Mouse (Mus musculus): ENCODE results near the gene Gm13084.
"Not testable (repeated sequence)": the region's sequence is repeated elsewhere in the genome, so short reads cannot be mapped to it uniquely, and the experiment has no call there.

Gene Gm13084

DNA sequence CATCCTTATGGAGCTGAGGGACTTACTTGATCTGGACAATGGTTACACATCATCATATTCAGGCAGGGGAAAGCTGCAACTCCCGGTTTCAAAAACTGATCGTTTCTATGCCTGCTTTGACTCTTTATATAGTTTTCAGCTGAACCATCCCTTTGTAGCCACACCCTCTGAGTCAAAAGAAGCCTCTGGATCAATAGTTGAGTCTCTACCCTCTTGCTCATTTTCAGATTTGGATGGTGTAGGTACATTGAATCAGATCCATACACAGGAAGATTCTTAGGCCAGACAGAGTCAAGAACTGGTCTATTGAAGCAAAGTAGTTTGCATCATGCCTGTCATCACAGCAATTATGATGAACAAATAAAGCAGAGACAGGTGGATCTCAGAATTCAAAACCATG, at the start of gene Gm13084:
Gene Gm13084 (minus strand): TSS at position 101 of the 400 bp plus-strand sequence.
- DNase-seq (ENCODE audit: low read depth, low spot score): no peak

DNA sequence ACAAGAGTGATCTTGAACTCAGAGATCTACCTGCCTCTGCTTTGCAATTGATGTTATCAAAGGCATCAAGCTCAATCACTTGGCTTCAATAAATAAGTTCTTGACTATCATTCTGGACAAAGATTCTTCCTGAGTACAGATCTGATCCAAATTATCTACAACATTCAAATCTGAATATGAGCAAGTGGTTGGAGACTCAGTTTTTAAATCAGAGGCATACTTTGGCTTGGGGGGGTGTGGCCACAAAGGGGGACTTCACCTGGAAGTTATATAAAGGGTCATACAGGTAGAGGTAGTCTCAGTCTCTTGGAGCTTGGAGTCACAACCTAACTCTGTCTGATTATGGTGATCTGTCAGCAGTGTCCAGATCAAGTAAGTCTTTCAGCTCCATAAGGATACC, 30.3 kb upstream of the Gm13084 start, which contains the start of gene Gm13103:
Gene Gm13103 (plus strand): TSS at position 301 of the 400 bp plus-strand sequence.
- DNase-seq (ENCODE audit: low read depth, low spot score): not testable (repeated sequence)

DNA sequence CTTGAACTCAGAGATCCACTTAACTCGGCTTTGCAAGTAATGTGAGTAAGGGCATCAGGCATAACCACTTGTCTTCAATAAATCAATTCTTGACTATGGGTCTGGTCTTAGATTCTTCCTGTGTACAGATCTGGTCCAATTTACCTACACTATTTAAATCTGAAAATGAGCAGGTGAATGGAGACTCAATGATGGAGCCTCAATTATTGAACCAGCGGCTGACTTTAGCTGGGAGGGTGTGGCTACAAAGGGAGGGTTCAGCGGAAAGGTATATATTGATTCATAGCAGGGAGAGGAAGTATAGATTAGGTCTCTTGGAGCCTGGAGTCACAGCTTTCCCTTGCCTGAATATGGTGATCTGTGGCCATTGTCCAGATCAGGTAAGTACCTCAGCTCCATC, 26.8 kb downstream of the Gm13084 start, which contains the start of gene Gm13023:
Gene Gm13023 (plus strand): TSS at position 301 of the 400 bp plus-strand sequence.
- not testable (repeated sequence) for DNase-seq (ENCODE audit: low read depth, low spot score)

Data from forelimb bud, embryonic 11.5 days (tissue).